Mouse (Mus musculus): ENCODE data around the gene Cacna1g.

DNA sequence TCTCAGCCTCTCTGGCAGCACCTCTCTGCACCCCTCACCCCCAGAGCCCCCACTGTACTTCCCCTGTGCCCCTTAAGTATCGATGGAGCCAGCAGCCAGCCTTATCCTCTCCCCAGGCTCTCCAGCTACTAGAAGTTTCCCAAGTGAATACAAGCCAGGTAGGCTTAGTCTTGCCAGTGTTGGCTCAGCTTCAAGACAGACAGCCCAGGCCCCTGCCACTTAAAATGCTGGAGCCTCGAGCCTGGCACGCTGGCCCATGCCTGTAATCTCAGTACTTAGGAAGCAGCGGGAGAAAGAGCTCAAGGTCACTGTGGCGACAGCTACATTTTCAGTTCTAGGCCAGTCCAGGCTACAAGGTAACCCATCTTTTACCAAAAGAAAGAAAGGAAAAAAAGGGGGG lies 24.1 kb downstream of the Cacna1g start:
- no peak for TF ChIP-seq CTCF (IDR thresholded peaks at IDR 0.05; ENCODE audit: control insufficient read depth, insufficient read depth, insufficient replicate concordance, low read depth, low read length)
- no peak for TF ChIP-seq POLR2A (IDR thresholded peaks at IDR 0.05; ENCODE audit: control insufficient read depth, low read depth, low read length)
